8 mouse cellular contexts compared by ENCODE assay signal in the genomic region with DNA sequence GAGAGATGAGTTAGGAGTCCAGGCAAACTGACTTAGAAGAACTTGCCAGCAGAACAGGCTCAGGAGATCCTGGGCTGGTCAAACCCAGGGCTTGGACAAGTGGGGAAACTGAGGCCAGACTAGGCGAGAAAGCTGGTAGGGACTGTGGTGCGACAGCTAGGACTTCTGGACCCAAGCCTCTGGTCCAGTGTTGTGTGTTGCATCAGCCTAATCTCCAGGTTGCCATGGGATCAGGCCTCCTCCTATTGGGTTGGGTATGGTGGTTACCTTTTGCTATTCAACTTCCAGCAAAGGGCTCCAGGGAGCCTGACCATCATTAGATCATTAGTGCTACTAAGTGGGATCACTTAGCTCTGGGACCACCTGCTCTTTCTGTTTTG. TPM values are rescaled to one million over a fixed set of nuclear protein-coding genes. Genes with fewer than 3 reads are reported as not detected.
DNase-seq lines count a peak whose midpoint lies in the region; ATAC-seq and TF ChIP-seq lines count a peak whose summit lies in the region.

No protein-coding gene starts in this region.

- no peak for ATAC-seq in kidney, embryonic 15.5 days (replicated peaks; ENCODE audit: low FRiP score)
- no peak for ATAC-seq in hindbrain, embryonic 14.5 days (ENCODE audit: low FRiP score)
- ATAC-seq in midbrain, embryonic 14.5 days (ENCODE audit: low FRiP score, low TSS enrichment), result no peak

- H3K4me1 ChIP-seq in kidney, embryonic 15.5 days, result peaks cover 7% of the 10 kb centered on the region
- H3K4me1 ChIP-seq in hindbrain, embryonic 14.5 days (replicated peaks; ENCODE audit: control insufficient read depth, insufficient read depth, low read length), result peaks cover 6% of the 10 kb centered on the region
- peaks cover 10% of the 10 kb centered on the region for H3K4me1 ChIP-seq in midbrain, embryonic 14.5 days (ENCODE audit: control insufficient read depth, insufficient read depth, low read length)

- peak overlapping the region; percentile 72 for H3K4me3 ChIP-seq in kidney, embryonic 15.5 days (replicated peaks)
- peak overlapping the region; percentile 64 for H3K4me3 ChIP-seq in hindbrain, embryonic 14.5 days (replicated peaks; ENCODE audit: low read length)
- H3K4me3 ChIP-seq in midbrain, embryonic 14.5 days (replicated peaks; ENCODE audit: low read depth, low read length), result peak overlapping the region; percentile 76

- no peaks in the 10 kb centered on the region for H3K36me3 ChIP-seq in kidney, embryonic 15.5 days
- no peaks in the 10 kb centered on the region for H3K36me3 ChIP-seq in hindbrain, embryonic 14.5 days (replicated peaks; ENCODE audit: control insufficient read depth, insufficient read depth)
- no peaks in the 10 kb centered on the region; the same call in 1 of the 2 replicates for H3K36me3 ChIP-seq in midbrain, embryonic 14.5 days (ENCODE audit: control insufficient read depth, insufficient read depth, low read length)

- DNase-seq in kidney, adult 8-10 months, result no peak
- peak; percentile 7 for DNase-seq in brain, embryonic 14.5 days (ENCODE audit: low read depth)
- no peak for DNase-seq in hindbrain, embryonic 14.5 days (ENCODE audit: low spot score)
- DNase-seq in midbrain, embryonic 14.5 days, result no peak
- no peak for DNase-seq in cerebellum, adult 11-12 months
- no peak for DNase-seq in cerebellum, adult 11 months
- DNase-seq in left cerebral cortex, postnatal 4 days, result no peak

- H3K9ac ChIP-seq in kidney, embryonic 15.5 days, result peak overlapping the region; percentile 68
- peak overlapping the region; percentile 82 for H3K9ac ChIP-seq in hindbrain, embryonic 14.5 days
- H3K9ac ChIP-seq in midbrain, embryonic 14.5 days (replicated peaks; ENCODE audit: low read length), result peak overlapping the region; percentile 91

- no peak overlapping the region for H3K27ac ChIP-seq in kidney, embryonic 15.5 days
- no peak overlapping the region for H3K27ac ChIP-seq in hindbrain, embryonic 14.5 days
- H3K27ac ChIP-seq in midbrain, embryonic 14.5 days (replicated peaks; ENCODE audit: low read depth, low read length), result no peak overlapping the region

- no peak for TF ChIP-seq POLR2A in brain, embryonic 14.5 days (IDR thresholded peaks at IDR 0.05; ENCODE audit: borderline replicate concordance, extremely low read depth, insufficient read depth, insufficient read length, poor library complexity, severe bottlenecking)

- no peaks in the 10 kb centered on the region for H3K27me3 ChIP-seq in kidney, embryonic 15.5 days
- no peaks in the 10 kb centered on the region for H3K27me3 ChIP-seq in hindbrain, embryonic 14.5 days (ENCODE audit: control insufficient read depth, insufficient read depth, low read length)
- H3K27me3 ChIP-seq in midbrain, embryonic 14.5 days (ENCODE audit: control insufficient read depth, insufficient read depth, low read length), result no peaks in the 10 kb centered on the region

- no peaks in the 10 kb centered on the region for H3K9me3 ChIP-seq in kidney, embryonic 15.5 days (replicated peaks)
- no peaks in the 10 kb centered on the region for H3K9me3 ChIP-seq in hindbrain, embryonic 14.5 days (ENCODE audit: control insufficient read depth, low read length)
- H3K9me3 ChIP-seq in midbrain, embryonic 14.5 days (ENCODE audit: control insufficient read depth, low read length), result no peaks in the 10 kb centered on the region

- 85% methylated on average over 2 of the region's 2 CpGs for WGBS in kidney, embryonic 15.5 days
- WGBS in hindbrain, embryonic 14.5 days, result 68% methylated on average over 2 of the region's 2 CpGs
- 59% methylated on average over 2 of the region's 2 CpGs for WGBS in midbrain, embryonic 14.5 days

- TF ChIP-seq CTCF in brain, embryonic 14.5 days (IDR thresholded peaks at IDR 0.05; ENCODE audit: borderline replicate concordance, extremely low read depth, insufficient read depth, insufficient read length), result no peak

- H3K4me2 ChIP-seq in kidney, embryonic 15.5 days, result peak overlapping the region; percentile 76
- H3K4me2 ChIP-seq in hindbrain, embryonic 14.5 days (replicated peaks), result peak overlapping the region; percentile 66
- peak overlapping the region; percentile 83 for H3K4me2 ChIP-seq in midbrain, embryonic 14.5 days (ENCODE audit: low read length)

- intact Hi-C loops in left cerebral cortex, postnatal 4 days (cut with DNase I), result no loop called here

RNA-seq across cellular contexts. Expression of a gene that starts 0.9 kb away (rescaled TPM):
- polyA plus RNA-seq in kidney, embryonic 15.5 days (2015; fragmentation: Nextera tagmentation; extraction: Ambion mirVana), result 7.5 and 7.6 TPM in 2 replicates
- 17.7 and 18.0 TPM in 2 replicates for polyA plus RNA-seq in brain, embryonic 14.5 days (2012; rRNA removed)
- 23.5 and 28.8 TPM in 2 replicates for polyA plus RNA-seq in hindbrain, embryonic 14.5 days (2014; fragmentation: Nextera tagmentation; extraction: Ambion mirVana)
- 22.9 and 26.3 TPM in 2 replicates for polyA plus RNA-seq in midbrain, embryonic 14.5 days (2014; fragmentation: Nextera tagmentation; extraction: Ambion mirVana)
- total RNA-seq in left cerebral cortex, postnatal 4 days (2021), result 10 to 100 TPM; 17.4 to 17.7 TPM

RNA-seq across cellular contexts. Expression of a gene that starts 18.3 kb away (rescaled TPM):
- polyA plus RNA-seq in kidney, embryonic 15.5 days (2015; fragmentation: Nextera tagmentation; extraction: Ambion mirVana), result 0.21 and 0.33 TPM in 2 replicates
- polyA plus RNA-seq in brain, embryonic 14.5 days (2012; rRNA removed), result 2.1 and 3.6 TPM in 2 replicates
- polyA plus RNA-seq in hindbrain, embryonic 14.5 days (2014; fragmentation: Nextera tagmentation; extraction: Ambion mirVana), result 1.4 and 1.8 TPM in 2 replicates
- polyA plus RNA-seq in midbrain, embryonic 14.5 days (2014; fragmentation: Nextera tagmentation; extraction: Ambion mirVana), result 1.6 and 2.2 TPM in 2 replicates
- total RNA-seq in left cerebral cortex, postnatal 4 days (2021), result 1 to 10 TPM; 2.6 to 5.7 TPM

RNA-seq across cellular contexts. Expression of a gene that starts 33.5 kb away (rescaled TPM):
- 3.2 and 5.2 TPM in 2 replicates for polyA plus RNA-seq in kidney, embryonic 15.5 days (2015; fragmentation: Nextera tagmentation; extraction: Ambion mirVana)
- polyA plus RNA-seq in brain, embryonic 14.5 days (2012; rRNA removed), result 1.2 and 1.3 TPM in 2 replicates
- 1.5 and 1.6 TPM in 2 replicates for polyA plus RNA-seq in hindbrain, embryonic 14.5 days (2014; fragmentation: Nextera tagmentation; extraction: Ambion mirVana)
- polyA plus RNA-seq in midbrain, embryonic 14.5 days (2014; fragmentation: Nextera tagmentation; extraction: Ambion mirVana), result 0.39 and 0.46 TPM in 2 replicates
- 1 to 10 TPM; 1.4 to 1.8 TPM for total RNA-seq in left cerebral cortex, postnatal 4 days (2021)

RNA-seq across cellular contexts. Expression of a gene that starts 36.3 kb away (rescaled TPM):
- polyA plus RNA-seq in kidney, embryonic 15.5 days (2015; fragmentation: Nextera tagmentation; extraction: Ambion mirVana), result 96.4 and 105 TPM in 2 replicates
- 65.2 and 82.8 TPM in 2 replicates for polyA plus RNA-seq in brain, embryonic 14.5 days (2012; rRNA removed)
- 142 and 149 TPM in 2 replicates for polyA plus RNA-seq in hindbrain, embryonic 14.5 days (2014; fragmentation: Nextera tagmentation; extraction: Ambion mirVana)
- polyA plus RNA-seq in midbrain, embryonic 14.5 days (2014; fragmentation: Nextera tagmentation; extraction: Ambion mirVana), result 112 and 140 TPM in 2 replicates
- total RNA-seq in left cerebral cortex, postnatal 4 days (2021), result 100 to 1,000 TPM; 123 to 143 TPM

RNA-seq across cellular contexts. Expression of a gene that starts 44.7 kb away (rescaled TPM):
- 28.3 and 35.4 TPM in 2 replicates for polyA plus RNA-seq in kidney, embryonic 15.5 days (2015; fragmentation: Nextera tagmentation; extraction: Ambion mirVana)
- 10.6 and 11.2 TPM in 2 replicates for polyA plus RNA-seq in brain, embryonic 14.5 days (2012; rRNA removed)
- 8.3 and 10.4 TPM in 2 replicates for polyA plus RNA-seq in hindbrain, embryonic 14.5 days (2014; fragmentation: Nextera tagmentation; extraction: Ambion mirVana)
- 5.8 and 9.4 TPM in 2 replicates for polyA plus RNA-seq in midbrain, embryonic 14.5 days (2014; fragmentation: Nextera tagmentation; extraction: Ambion mirVana)
- 10 to 100 TPM; 19.2 to 23.7 TPM for total RNA-seq in left cerebral cortex, postnatal 4 days (2021)
